Mouse (Mus musculus) limb, embryonic 12.5 days (tissue): ENCODE data around the gene Fam90a1a. TPM values are rescaled to one million over a fixed set of nuclear protein-coding genes. Genes with fewer than 3 reads are reported as not detected.

Source experiments
- polyA plus RNA-seq: library from polyadenylated mRNA; unstranded; fragments of >200 nt; fragmentation: Nextera tagmentation; extraction: Ambion mirVana; gene quantifications from 2 replicates; pipeline ENCODE4 v1.2.1, GENCODE M21; 2016

Fam90a1a gene
- polyA plus RNA-seq, 1 experiment from 2014 or later, result not detected

Other genes with a start within 250 kb of the Fam90a1a start
- gene Defa24, start 224.2 kb upstream of the Fam90a1a start, polyA plus RNA-seq, result not detected in 2 replicates
- not detected in 2 replicates for gene Defb50, start 135.2 kb upstream of the Fam90a1a start, polyA plus RNA-seq
- not detected in 2 replicates for gene Defb2, start 118.8 kb upstream of the Fam90a1a start, polyA plus RNA-seq
- not detected in 2 replicates for gene Defb10, start 99.8 kb upstream of the Fam90a1a start, polyA plus RNA-seq
- not detected in 2 replicates for gene Defb9, start 73.3 kb upstream of the Fam90a1a start, polyA plus RNA-seq
- not detected in 2 replicates for gene Defb11, start 52.3 kb upstream of the Fam90a1a start, polyA plus RNA-seq
- not detected in 2 replicates for gene Defb15, start 26.0 kb upstream of the Fam90a1a start, polyA plus RNA-seq
- not detected in 2 replicates for gene Defb35, start 20.4 kb upstream of the Fam90a1a start, polyA plus RNA-seq
- gene Defb13, start 12.0 kb upstream of the Fam90a1a start, polyA plus RNA-seq, result not detected in 2 replicates
- gene Ccdc70, start 11.1 kb downstream of the Fam90a1a start, polyA plus RNA-seq, result not detected in 2 replicates
- gene Atp7b, start 101.6 kb downstream of the Fam90a1a start, polyA plus RNA-seq, result 0.86 and 0.97 TPM in 2 replicates
- 38.4 and 38.6 TPM in 2 replicates for gene Alg11, start 102.0 kb downstream of the Fam90a1a start, polyA plus RNA-seq
- 0.14 and 0.18 TPM in 2 replicates for gene Nek5, start 166.3 kb downstream of the Fam90a1a start, polyA plus RNA-seq
- gene Nek3, start 207.7 kb downstream of the Fam90a1a start, polyA plus RNA-seq, result 7.2 and 7.4 TPM in 2 replicates
- gene Ckap2, start 227.1 kb downstream of the Fam90a1a start, polyA plus RNA-seq, result 49.4 and 50.4 TPM in 2 replicates
- gene Vps36, start 234.1 kb downstream of the Fam90a1a start, polyA plus RNA-seq, result 34.7 and 36.6 TPM in 2 replicates